In genomic region chr1:131657945-131658354, GRCm38 (mm10) we compare ENCODE assay signal across 8 mouse cellular contexts. TPM values are rescaled to one million over a fixed set of nuclear protein-coding genes. Genes with fewer than 3 reads are reported as not detected.
A peak's percentile ranks its signal among the peaks of the same experiment; 100 is the strongest.
DNase-seq lines count a peak whose midpoint lies in the region; ATAC-seq lines count a peak whose summit lies in the region.

No protein-coding gene starts in this region.

- peak; percentile 94 for DNase-seq in R1 (ENCODE audit: low read depth, low spot score)
- peak; percentile 90 to 91 for DNase-seq in cerebellum, postnatal 36 days
- DNase-seq in gastrocnemius, adult 18-20 months (ENCODE audit: low spot score): peak; percentile 90
- peak; percentile 93 to 94 for DNase-seq in left cerebral cortex, adult 18-20 months (ENCODE audit: low spot score in 2 of 2)
- peak; percentile 93 for DNase-seq in right cerebral cortex, adult 18-20 months
- DNase-seq in urinary bladder, postnatal 10 days (ENCODE audit: low spot score): peak; percentile 72

- peak overlapping the region; percentile 19 for H3K4me3 ChIP-seq in hindbrain, embryonic 16.5 days (ENCODE audit: low read length)
- H3K4me3 ChIP-seq in macrophage (ENCODE audit: inconsistent target): no peak overlapping the region

- under 1% methylated on average over 11 of the region's 11 CpGs for WGBS in hindbrain, embryonic 16.5 days
- WGBS in macrophage (ENCODE audit: missing documents): 0% methylated on average over 10 of the region's 11 CpGs

- peak overlapping the region; percentile 61 for H3K27ac ChIP-seq in hindbrain, embryonic 16.5 days (ENCODE audit: low read depth, low read length)
- H3K27ac ChIP-seq in macrophage: peak overlapping the region; percentile 78

- H3K27me3 ChIP-seq in hindbrain, embryonic 16.5 days (replicated peaks; ENCODE audit: control insufficient read depth, insufficient read depth, low read length): no peaks in the 10 kb centered on the region

- peak overlapping the region; percentile 39; the same call in 1 of the 2 replicates for H3K9ac ChIP-seq in hindbrain, embryonic 16.5 days (ENCODE audit: low read depth, low read length)

- H3K4me1 ChIP-seq in hindbrain, embryonic 16.5 days (ENCODE audit: control insufficient read depth, insufficient read depth, low read depth, low read length): 0 out of 2 replicates have a peak, but pooled peaks cover 3% of the 10 kb centered on the region

- no peaks in the 10 kb centered on the region for H3K9me3 ChIP-seq in hindbrain, embryonic 16.5 days (ENCODE audit: control insufficient read depth, low read length)

- no peaks in the 10 kb centered on the region for H3K79me2 ChIP-seq in macrophage (ENCODE audit: inconsistent target)

- H3K36me3 ChIP-seq in hindbrain, embryonic 16.5 days (ENCODE audit: control insufficient read depth, insufficient read depth, low read length): no peaks in the 10 kb centered on the region
- no peaks in the 10 kb centered on the region for H3K36me3 ChIP-seq in macrophage (ENCODE audit: inconsistent target)

- H3K4me2 ChIP-seq in hindbrain, embryonic 16.5 days (ENCODE audit: low read length): peak overlapping the region; percentile 51

- ATAC-seq in hindbrain, embryonic 16.5 days: peak; percentile 94

RNA-seq across cellular contexts. Expression of gene Ctse, which starts 19.8 kb away (rescaled TPM):
- under 1 TPM; 0.16 to 0.19 TPM for total RNA-seq in gastrocnemius, adult 18-20 months (2021)
- polyA plus RNA-seq in hindbrain, embryonic 16.5 days (2015; fragmentation: Nextera tagmentation; extraction: Ambion mirVana): not detected in 2 replicates
- under 1 TPM in 1 of 2 experiments, not detected in 1; 0.16 TPM for total RNA-seq in left cerebral cortex, adult 18-20 months (2021)
- 1 to 10 TPM in 1 of 26 experiments, under 1 TPM in 10, not detected in 15; 0.37 to 1.2 (median 0.57) TPM for total RNA-seq in macrophage (2018; cell fraction: chromatin; rRNA removed)
- 1 to 10 TPM in 13 of 26 experiments, under 1 TPM in 13; 0.37 to 3.6 (median 0.97) TPM for total RNA-seq in macrophage (2018; cell fraction: cytosol; rRNA removed)
- 1 to 10 TPM in 15 of 26 experiments, under 1 TPM in 8, not detected in 3; 0.46 to 3.2 (median 1.1) TPM for total RNA-seq in macrophage (2018; cell fraction: nucleus; rRNA removed)
- polyA plus RNA-seq in macrophage (2018): 0.48 to 4.2 TPM (median 2.5 TPM) in 3 replicates

RNA-seq across cellular contexts. Expression of gene Rab7b, which starts 30.5 kb away (rescaled TPM):
- total RNA-seq in gastrocnemius, adult 18-20 months (2021): 1 to 10 TPM; 2.3 to 2.8 TPM
- polyA plus RNA-seq in hindbrain, embryonic 16.5 days (2015; fragmentation: Nextera tagmentation; extraction: Ambion mirVana): 1.1 and 1.2 TPM in 2 replicates
- total RNA-seq in left cerebral cortex, adult 18-20 months (2021): 1 to 10 TPM; 1.4 to 3.1 TPM
- total RNA-seq in macrophage (2018; cell fraction: chromatin; rRNA removed): 100 to 1,000 TPM in 8 of 26 experiments, 10 to 100 TPM in 17, 1 to 10 TPM in 1; 8.3 to 204 (median 87.6) TPM
- 100 to 1,000 TPM; 112 to 252 (median 182) TPM for total RNA-seq in macrophage (2018; cell fraction: cytosol; rRNA removed)
- 100 to 1,000 TPM in 18 of 26 experiments, 10 to 100 TPM in 8; 24.3 to 204 (median 119) TPM for total RNA-seq in macrophage (2018; cell fraction: nucleus; rRNA removed)
- polyA plus RNA-seq in macrophage (2018): 161 to 338 TPM (median 284 TPM) in 3 replicates

RNA-seq across cellular contexts. Expression of gene Avpr1b, which starts 58.9 kb away (rescaled TPM):
- total RNA-seq in gastrocnemius, adult 18-20 months (2021): not detected
- polyA plus RNA-seq in hindbrain, embryonic 16.5 days (2015; fragmentation: Nextera tagmentation; extraction: Ambion mirVana): not detected in 2 replicates
- total RNA-seq in left cerebral cortex, adult 18-20 months (2021): not detected
- not detected for total RNA-seq in macrophage (2018; cell fraction: chromatin; rRNA removed)
- not detected for total RNA-seq in macrophage (2018; cell fraction: cytosol; rRNA removed)
- under 1 TPM in 1 of 26 experiments, not detected in 25; 0.14 TPM for total RNA-seq in macrophage (2018; cell fraction: nucleus; rRNA removed)
- not detected in 3 replicates for polyA plus RNA-seq in macrophage (2018)
